Mouse (Mus musculus) embryonic facial prominence, embryonic 14.5 days (tissue): Measurements from ENCODE around the gene Card19. TPM values are rescaled to one million over a fixed set of nuclear protein-coding genes. Genes with fewer than 3 reads are reported as not detected.

Experiments
- ATAC-seq: fragments of 200-750 bp; cut with Nextera tagmentation; 2 replicates; pipeline ENCODE4 v1.8.0; 2017; ENCODE audit warnings: low read depth, moderate number of reproducible peaks, moderate TSS enrichment
- DNase-seq: peaks from one replicate; pipeline ENCODE4 v3.0.0-alpha.2; 2015; ENCODE audit warnings: low spot score
- H3K27ac ChIP-seq: fragments of 300-500 bp; sonication (generic); replicated peaks from 2 replicates; pipeline ENCODE4 v1.5.1; 2014; ENCODE audit warnings: low read depth, mild to moderate bottlenecking, low read length, moderate library complexity
- H3K27me3 ChIP-seq: fragments of 300-500 bp; sonication (generic); replicated peaks from 2 replicates; pipeline ENCODE4 v1.6.1; 2014; ENCODE audit warnings: low read length; ENCODE audit not compliant: control insufficient read depth, insufficient read depth
- H3K36me3 ChIP-seq: fragments of 300-500 bp; sonication (generic); 2 replicates; pipeline ENCODE4 v1.6.1; 2014; ENCODE audit warnings: low read length, mixed read lengths; ENCODE audit not compliant: control insufficient read depth, insufficient read depth
- H3K4me1 ChIP-seq: fragments of 300-500 bp; sonication (generic); 2 replicates; pipeline ENCODE4 v1.6.1; 2014; ENCODE audit warnings: antibody characterized with exemption, low read length; ENCODE audit not compliant: control insufficient read depth, insufficient read depth
- H3K4me2 ChIP-seq: fragments of 300-500 bp; sonication (generic); 2 replicates; pipeline ENCODE4 v1.6.1; 2014; ENCODE audit warnings: low read depth, mild to moderate bottlenecking, low read length, moderate library complexity, mixed read lengths
- H3K4me3 ChIP-seq: fragments of 300-500 bp; sonication (generic); 2 replicates; pipeline ENCODE4 v1.5.1; 2014; ENCODE audit warnings: low read depth, mild to moderate bottlenecking, low read length
- H3K9ac ChIP-seq: fragments of 300-500 bp; sonication (generic); 2 replicates; pipeline ENCODE4 v1.6.1; 2014; ENCODE audit warnings: low read depth, mild to moderate bottlenecking, low read length, moderate library complexity, mixed read lengths
- H3K9me3 ChIP-seq: fragments of 300-500 bp; sonication (generic); 2 replicates; pipeline ENCODE4 v1.6.1; 2016; ENCODE audit warnings: low read length; ENCODE audit not compliant: control insufficient read depth
- WGBS: fragments of 180-500 bp; shearing (Covaris S2); extraction: QIAGEN DNeasy Blood & Tissue Kit; methylation state at CpG from one replicate; pipeline ENCODE4 v1.1.7; 2014; 5-methylcytosine and 5-hydroxymethylcytosine counted together
- polyA plus RNA-seq: library from polyadenylated mRNA; unstranded; fragments of >200 nt; fragmentation: Nextera tagmentation; extraction: Ambion mirVana; gene quantifications from 2 replicates; pipeline ENCODE4 v1.2.1, GENCODE M21; 2014

The Card19 gene
- polyA plus RNA-seq, 1 experiment from 2014 or later = 65.1 TPM

DNA sequence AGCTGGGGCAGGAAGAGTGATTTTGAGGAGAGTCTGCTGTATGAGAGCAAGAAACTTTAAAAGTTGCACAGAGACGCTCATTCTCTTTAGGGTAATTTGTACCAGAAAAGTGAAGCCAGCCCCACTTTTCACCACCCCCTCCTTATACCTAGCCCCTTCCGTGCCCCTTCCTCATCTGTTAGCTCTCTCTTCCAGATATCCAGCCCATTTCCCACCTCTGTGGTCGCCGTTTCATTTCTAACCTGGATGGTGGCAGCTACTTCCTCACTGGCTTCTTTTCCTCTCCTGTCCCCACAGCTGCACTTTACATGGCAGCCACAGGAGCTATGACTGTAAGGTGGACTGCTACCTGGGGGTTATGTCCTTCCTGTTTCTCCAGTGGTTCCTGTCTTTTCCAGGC, 3.5 kb upstream of the Card19 start:
- WGBS = 78% methylated on average over 4 of the region's 4 CpGs

DNA sequence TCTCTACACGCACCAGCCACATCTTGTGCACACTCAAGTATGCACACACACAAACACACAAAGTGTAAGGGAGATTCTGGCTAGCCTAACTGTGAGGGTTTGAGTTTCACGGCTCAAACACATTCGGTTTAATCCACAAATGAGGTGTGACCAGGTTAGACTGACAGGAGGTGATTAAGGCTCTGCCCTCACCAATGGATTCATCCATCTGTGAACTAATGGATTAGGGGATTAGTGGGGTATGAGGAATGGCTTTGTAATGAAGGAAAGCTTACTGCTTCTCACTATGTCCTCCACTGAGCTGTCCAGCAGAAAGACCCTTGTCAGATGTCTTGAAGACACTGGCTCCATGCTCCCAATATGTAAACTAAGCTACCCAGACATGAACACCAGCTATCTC, 2.8 kb upstream of the Card19 start:
- H3K9me3 ChIP-seq = 0 out of 2 replicates have a peak, but pooled peaks cover 5% of the 10 kb centered on the region
- H3K9ac ChIP-seq = no peak overlapping the region
- H3K4me2 ChIP-seq = no peak overlapping the region
- WGBS = 67% methylated on average over 3 of the region's 3 CpGs
- H3K36me3 ChIP-seq = no peaks in the 10 kb centered on the region
- peaks cover 23% of the 10 kb centered on the region for H3K4me1 ChIP-seq
- ATAC-seq (no peak; the same call in 1 of the 2 replicates), DNase-seq (peak; percentile 31)
- no peak overlapping the region for H3K4me3 ChIP-seq
- H3K27ac ChIP-seq = no peak overlapping the region
- H3K27me3 ChIP-seq = no peaks in the 10 kb centered on the region

More for the DNA sequence above, 3.5 kb upstream of the Card19 start:
- H3K4me2 ChIP-seq = no peak overlapping the region
- peaks cover 19% of the 10 kb centered on the region for H3K4me1 ChIP-seq
- H3K27ac ChIP-seq = no peak overlapping the region
- H3K9ac ChIP-seq = no peak overlapping the region
- no peaks in the 10 kb centered on the region for H3K27me3 ChIP-seq
- DNase-seq (no peak), ATAC-seq (no peak)
- H3K4me3 ChIP-seq = no peak overlapping the region
- 0 out of 2 replicates have a peak, but pooled peaks cover 5% of the 10 kb centered on the region for H3K9me3 ChIP-seq
- H3K36me3 ChIP-seq = no peaks in the 10 kb centered on the region

DNA sequence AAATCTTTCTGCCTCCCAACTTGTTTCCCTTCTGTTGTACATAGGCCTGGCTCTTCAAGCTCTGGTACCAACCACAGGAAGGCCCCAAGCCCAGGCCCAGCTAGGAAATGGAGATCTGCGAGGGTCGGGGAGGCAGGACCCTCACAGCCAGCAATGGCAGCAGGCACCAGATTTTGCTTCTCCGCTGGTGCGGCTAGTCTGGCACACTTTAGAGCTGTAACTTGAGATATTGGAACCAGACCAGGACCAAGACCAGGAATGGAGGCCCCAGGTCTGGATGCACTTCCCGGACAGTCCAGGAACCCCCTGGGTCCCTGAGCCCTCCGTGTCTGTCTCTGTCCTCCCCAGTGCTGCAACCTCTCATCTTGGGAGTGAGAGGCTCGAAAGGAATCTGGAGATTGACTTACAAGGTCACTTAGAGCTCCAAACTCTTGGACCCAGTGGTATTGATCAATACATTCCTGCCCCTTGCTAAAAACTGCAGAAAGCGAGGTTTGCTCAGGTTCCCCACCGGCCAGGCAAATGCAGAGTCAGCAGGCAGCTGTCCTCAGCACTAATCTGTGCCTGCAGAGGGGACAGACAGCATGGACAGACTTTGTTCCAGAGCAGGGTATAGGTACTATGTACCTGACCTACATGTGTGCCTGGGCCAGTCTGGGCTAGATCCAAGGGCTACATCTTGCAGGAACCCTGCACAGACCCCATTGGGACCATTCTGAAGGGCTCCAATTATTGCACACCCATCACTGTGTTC, 1.1 kb upstream of the Card19 start:
- Histone ChIP-seq H3K4me3 (0 out of 2 replicates have a peak overlapping the region, but pooled peaks have one; percentile 92), H3K9ac (peak overlapping the region; percentile 87; the same call in 1 of the 2 replicates), H3K27me3 (no peaks in the 10 kb centered on the region), H3K36me3 (no peaks in the 10 kb centered on the region), H3K27ac (peak overlapping the region; percentile 78), H3K9me3 (0 out of 2 replicates have a peak, but pooled peaks cover 5% of the 10 kb centered on the region), H3K4me2 (peak overlapping the region; percentile 87), H3K4me1 (peaks cover 26% of the 10 kb centered on the region)
- ATAC-seq (no peak), DNase-seq (peak; percentile 57)
- 41% methylated on average over 9 of the region's 9 CpGs for WGBS

DNA sequence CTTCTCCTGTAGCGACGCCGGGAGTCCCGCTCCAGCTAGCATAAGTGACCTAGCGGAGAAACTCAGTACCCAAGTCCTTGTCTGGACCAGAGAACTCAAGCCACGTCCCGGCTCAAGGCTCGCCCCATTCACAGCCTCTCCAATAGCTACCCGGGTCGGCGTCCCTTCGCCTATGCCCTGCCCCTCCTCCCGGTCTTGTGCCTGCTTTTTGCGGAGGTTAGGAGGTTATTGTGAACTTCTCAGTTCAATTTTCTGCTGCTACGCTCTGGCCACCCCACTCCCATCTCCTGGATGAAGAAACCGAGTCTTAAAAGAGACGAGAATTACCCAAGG, 349 bp upstream of the Card19 start:
- Histone ChIP-seq H3K36me3 (no peaks in the 10 kb centered on the region), H3K4me2 (peak overlapping the region; percentile 87), H3K9ac (peak overlapping the region; percentile 87), H3K27me3 (no peaks in the 10 kb centered on the region), H3K4me1 (peaks cover 34% of the 10 kb centered on the region), H3K27ac (peak overlapping the region; percentile 78), H3K4me3 (peak overlapping the region; percentile 92), H3K9me3 (0 out of 2 replicates have a peak, but pooled peaks cover 4% of the 10 kb centered on the region)
- WGBS = 4% methylated on average over 17 of the region's 17 CpGs
- ATAC-seq (peak; percentile 43), DNase-seq (no peak)

DNA sequence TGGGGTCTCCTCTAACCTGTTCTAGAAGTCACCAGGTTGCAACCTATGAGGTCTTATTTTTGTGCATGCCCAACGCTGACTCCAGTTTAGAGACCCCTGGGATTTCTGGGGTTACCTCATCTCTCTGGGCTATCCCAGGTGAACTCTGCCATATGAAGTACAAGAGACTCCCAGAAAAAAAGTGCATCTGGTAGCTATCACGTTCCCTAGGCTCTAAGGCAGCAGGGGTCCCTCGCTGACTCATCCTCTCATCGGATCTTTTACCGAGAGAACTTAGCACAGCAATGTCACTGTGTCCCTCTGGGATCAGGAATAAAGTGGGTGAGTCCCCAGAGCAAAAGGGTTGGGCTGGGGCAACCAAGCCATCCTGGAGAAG, 721 bp downstream of the Card19 start:
- Histone ChIP-seq H3K9ac (peak overlapping the region; percentile 87), H3K27me3 (no peaks in the 10 kb centered on the region), H3K27ac (peak overlapping the region; percentile 78; the same call in 1 of the 2 replicates), H3K36me3 (no peaks in the 10 kb centered on the region), H3K9me3 (no peaks in the 10 kb centered on the region), H3K4me1 (peaks cover 35% of the 10 kb centered on the region), H3K4me2 (peak overlapping the region; percentile 87), H3K4me3 (peak overlapping the region; percentile 92)
- 5% methylated on average over 5 of the region's 5 CpGs for WGBS
- no peak for DNase-seq
- no peak for ATAC-seq

DNA sequence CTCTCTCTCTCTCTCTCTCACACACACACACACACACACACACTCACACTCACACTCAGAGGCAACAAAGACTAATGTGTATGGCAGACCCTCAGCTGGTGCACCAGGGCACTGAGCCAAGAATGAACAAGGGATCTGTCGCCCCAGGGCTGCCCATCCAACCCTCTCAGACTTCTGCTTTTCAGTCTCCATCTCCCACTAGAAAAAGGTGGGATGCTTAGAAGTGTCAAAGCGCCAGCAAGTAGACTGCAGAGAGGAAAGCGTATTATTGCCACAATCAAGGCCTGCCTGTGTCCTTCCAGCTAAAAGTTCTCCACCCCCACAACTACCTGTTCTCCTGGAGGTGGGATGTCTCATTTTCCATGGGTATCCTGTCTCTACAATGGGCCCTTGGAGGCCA, 1.4 kb downstream of the Card19 start:
- no peak overlapping the region for H3K9ac ChIP-seq
- ATAC-seq (no peak), DNase-seq (no peak)
- peaks cover 35% of the 10 kb centered on the region for H3K4me1 ChIP-seq
- 76% methylated on average over 3 of the region's 3 CpGs for WGBS
- H3K36me3 ChIP-seq = no peaks in the 10 kb centered on the region
- peak overlapping the region; percentile 87 for H3K4me2 ChIP-seq
- no peaks in the 10 kb centered on the region for H3K9me3 ChIP-seq
- no peak overlapping the region for H3K27ac ChIP-seq
- no peaks in the 10 kb centered on the region for H3K27me3 ChIP-seq
- H3K4me3 ChIP-seq = no peak overlapping the region; the same call in 1 of the 2 replicates

DNA sequence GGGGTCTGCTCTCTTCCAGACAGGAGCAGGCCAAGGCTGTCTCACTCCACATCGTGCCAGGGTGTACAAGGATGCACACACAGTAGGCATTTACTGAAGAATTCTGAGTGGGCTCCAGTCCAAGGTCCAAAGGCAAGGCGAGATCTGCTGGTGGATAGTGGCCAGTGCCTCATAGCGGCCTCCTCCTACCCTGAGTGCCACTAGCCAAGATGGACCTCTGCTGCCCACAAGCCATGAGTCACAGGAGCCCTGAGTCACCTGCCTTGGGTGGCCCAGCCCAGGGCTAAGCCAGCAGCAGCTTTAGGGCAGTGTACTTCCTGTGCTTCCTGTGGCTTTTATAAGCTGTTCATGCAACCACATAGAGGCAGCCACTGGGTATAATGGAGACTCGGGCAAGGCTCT, 2.3 kb downstream of the Card19 start:
- Histone ChIP-seq H3K36me3 (no peaks in the 10 kb centered on the region), H3K4me1 (peaks cover 35% of the 10 kb centered on the region), H3K9ac (no peak overlapping the region), H3K4me3 (no peak overlapping the region), H3K4me2 (no peak overlapping the region), H3K9me3 (no peaks in the 10 kb centered on the region), H3K27me3 (no peaks in the 10 kb centered on the region), H3K27ac (no peak overlapping the region)
- 70% methylated on average over 4 of the region's 4 CpGs for WGBS
- DNase-seq (no peak), ATAC-seq (no peak)

DNA sequence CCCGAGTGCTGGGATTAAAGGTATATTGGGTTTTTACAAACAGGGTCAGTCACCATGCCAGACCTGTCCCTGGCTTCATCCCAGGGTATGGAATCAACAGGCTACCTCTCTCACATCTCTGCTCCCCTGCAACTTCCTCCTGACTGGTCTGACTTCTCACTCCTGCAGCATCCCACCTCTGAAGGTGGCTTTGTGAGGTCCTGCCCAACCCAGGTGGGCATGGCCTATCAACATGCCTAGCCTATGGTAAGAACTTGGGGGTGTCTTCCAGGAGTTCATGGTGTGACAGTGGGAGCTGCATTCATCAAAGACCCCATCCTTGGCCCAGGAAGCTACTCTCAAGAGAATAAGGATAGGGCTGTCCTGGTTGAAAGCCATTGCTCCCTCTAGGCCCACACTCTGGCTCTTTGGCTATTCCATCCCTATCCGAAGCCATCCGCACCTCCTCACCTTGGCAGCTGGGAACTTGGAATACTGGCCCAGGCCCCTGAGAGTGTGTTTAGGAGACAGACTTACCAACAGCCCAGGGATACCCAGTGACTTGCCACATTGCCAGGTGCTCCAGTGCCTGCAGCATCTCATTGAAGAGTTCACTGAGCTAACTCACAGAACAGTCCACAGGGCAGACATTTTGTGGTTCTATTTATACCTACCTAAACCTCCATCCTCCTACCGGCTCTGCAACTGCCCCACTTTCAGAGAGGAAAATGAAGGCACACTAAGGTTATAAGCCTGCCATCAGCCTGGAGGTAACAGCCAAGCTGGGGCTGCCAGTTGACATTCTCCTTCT, 2.9 kb downstream of the Card19 start:
- DNase-seq (no peak), ATAC-seq (no peak)
- no peak overlapping the region for H3K9ac ChIP-seq
- H3K36me3 ChIP-seq = peaks cover 1% of the 10 kb centered on the region; the same call in 1 of the 2 replicates
- H3K4me3 ChIP-seq = no peak overlapping the region
- WGBS = 95% methylated on average over 4 of the region's 4 CpGs
- no peak overlapping the region for H3K27ac ChIP-seq
- H3K4me1 ChIP-seq = peaks cover 35% of the 10 kb centered on the region
- H3K4me2 ChIP-seq = no peak overlapping the region
- H3K9me3 ChIP-seq = no peaks in the 10 kb centered on the region
- no peaks in the 10 kb centered on the region for H3K27me3 ChIP-seq
